Mouse (Mus musculus) testis, postnatal 14 days (tissue): ENCODE measurements around the gene Hp.

Experiments used
- DNase-seq: peaks from one replicate; pipeline ENCODE4 v3.0.0; 2021; ENCODE audit warnings: low spot score

Gene Hp

DNA sequence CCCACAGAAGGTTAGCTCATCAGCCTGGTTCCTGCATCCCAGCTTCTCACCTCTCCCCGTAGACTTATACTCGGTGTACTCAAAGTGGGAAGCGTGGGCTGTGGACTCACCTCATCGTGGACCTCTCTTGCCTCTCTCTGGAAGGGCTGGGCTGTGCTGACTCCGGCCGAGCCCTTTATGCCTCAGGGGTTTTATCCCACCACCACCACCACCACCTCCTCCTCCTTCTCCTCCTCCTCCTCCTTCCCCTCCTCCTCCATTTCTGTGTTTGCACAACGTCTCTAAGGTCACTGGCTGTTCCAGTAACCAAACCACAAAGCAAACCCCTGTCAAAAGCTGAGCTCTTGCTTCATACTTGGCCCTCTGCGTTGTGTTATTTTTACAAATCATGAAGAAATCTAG lies at the start of gene Hp:
Gene Hp (minus strand): TSS at position 273 of the 402 bp plus-strand sequence.
- DNase-seq = no peak

DNA sequence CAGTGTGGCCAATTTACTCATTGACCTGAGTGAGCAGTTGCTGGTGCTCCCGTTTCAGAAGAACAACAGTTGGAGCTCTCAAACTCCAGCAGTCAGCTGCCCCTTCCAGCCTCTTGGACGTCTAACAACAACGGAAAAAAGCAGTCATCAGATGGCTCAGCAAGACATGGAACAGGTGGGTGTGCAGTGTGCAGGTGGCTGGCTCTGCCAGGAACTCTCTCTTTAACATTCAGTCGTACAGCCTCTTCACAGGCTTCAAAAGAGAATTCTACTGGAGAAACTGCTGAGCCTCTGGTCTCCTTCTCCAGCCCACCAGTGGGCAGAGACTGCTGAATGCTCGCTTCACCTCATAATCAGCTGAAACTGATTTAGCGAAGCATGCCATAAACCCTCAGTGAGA lies 49.7 kb upstream of the Hp start:
- no peak for DNase-seq

DNA sequence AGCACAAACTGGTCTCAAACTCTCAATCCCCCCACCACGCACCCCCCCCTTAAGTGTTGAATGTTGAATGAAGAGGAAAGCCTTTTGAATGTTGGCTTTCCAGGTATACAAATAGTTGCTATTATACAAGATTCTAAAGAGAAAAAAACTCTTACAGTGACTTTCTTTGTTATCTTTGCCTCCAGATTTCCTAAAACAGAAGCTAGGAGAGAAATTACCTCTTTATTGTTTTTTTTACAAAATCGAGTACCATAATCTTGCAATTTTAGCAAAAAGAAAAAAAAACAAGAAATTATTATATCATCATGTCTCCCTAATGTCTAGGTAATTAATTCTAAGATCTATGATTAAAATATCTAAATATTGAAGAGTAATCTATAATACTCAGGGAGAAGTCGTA lies 36.6 kb upstream of the Hp start:
- no peak for DNase-seq

DNA sequence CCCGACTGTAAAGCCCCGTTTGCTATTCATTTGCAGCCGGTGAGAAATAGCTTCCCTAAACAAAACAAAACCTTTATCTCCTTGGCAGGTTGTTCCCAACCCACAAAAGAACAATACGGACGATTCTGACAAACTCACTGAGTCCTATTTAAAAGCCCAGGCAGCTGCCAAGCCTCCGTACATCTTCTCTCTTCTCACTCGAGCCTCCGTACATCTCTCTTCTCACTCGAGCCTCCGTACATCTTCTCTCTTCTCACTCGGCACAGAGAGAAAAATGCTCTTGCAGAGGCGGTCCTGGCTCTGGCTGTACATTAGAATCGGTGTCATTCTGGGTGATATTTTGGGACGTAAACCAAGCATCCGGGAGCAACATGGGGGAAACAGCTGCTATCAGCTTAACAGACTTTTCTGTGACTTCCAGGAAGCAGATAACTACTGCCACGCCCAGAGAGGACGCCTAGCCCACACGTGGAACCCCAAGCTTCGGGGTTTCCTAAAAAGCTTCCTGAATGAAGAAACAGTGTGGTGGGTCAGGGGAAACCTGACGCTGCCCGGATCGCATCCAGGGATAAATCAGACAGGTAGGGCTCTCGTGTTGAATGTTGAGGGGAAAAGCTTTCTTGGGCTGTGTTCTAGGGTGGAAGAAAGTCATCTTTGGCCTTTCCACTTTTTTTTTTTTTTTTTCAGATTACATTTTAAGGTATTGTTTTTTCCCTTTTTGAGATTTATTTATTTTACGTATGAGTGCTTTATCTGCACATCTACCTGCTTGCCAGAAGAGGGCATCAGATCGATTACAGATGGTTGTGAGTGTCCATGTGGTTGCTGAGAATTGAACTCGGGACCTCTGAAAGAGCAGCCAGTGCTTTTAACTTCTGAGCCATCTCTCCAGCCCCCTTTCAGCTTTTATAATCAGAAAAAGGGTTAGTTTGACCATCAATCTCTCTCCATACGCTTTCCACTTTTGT lies 35.6 kb upstream of the Hp start, which contains the start of gene Pkd1l3:
Gene Pkd1l3 (plus strand): TSS at position 275 of the 968 bp plus-strand sequence.
- DNase-seq = no peak

DNA sequence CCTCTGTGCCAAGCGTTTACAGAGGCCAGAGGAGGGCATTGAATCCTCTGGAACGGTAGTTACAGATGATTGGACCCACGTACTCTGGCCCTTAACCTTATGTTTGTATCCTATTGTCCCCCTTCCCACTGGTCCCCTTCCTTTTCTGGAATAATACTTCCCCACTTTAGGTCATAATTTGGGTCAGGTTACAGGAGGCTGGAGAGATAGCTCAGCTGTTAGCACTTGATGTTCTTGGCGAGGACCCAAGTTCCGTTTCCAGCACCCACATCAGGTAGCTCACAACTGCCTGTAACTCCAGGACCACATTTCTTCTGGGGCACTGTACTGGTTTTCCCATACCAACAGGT lies 30.2 kb upstream of the Hp start:
- no peak for DNase-seq

DNA sequence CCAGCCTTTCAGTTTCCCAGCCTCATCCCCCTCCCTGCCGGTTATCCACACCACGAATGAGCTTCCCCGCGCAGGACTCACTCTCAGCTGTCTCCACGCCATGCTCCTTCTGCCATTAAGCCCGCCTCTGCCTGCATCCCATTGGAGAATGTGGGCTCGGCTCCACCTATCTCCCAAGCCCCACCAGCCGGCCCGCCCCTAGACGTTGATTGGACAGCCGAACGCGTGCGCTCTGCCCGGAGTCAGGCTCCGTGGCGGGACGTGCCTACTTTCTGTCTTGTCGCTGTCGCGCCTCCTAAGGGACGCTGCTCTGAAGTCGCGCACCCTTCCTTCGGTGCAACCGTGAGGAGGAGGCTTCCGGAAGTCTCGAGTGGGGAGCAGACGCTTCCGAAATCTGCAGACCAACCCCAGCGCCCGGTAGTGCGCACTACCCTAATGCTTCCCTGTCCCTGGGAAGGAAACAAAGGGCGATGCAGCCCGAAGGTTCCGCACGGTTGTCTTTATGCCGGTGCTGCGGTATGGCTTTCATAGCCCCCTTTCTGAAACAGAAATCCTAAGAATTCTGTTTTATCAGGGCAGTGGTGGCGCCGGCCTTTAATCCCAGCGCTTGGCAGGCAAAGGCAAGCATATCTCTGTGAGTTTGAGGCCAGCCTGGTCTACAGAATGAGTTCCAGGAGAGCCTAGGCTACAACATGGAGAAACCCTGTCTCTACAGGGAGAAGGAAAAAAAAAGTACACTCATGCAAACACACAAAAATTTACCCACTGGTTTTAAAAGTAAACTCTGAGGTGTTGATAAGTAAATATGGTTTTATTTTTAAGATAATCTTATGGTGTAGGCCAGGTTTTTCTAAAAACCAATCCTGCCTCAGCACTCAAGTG lies 29.5 kb upstream of the Hp start, which contains the start of gene Dhodh:
Gene Dhodh (minus strand): TSS at position 403 of the 882 bp plus-strand sequence.
- peak; percentile 96 for DNase-seq

DNA sequence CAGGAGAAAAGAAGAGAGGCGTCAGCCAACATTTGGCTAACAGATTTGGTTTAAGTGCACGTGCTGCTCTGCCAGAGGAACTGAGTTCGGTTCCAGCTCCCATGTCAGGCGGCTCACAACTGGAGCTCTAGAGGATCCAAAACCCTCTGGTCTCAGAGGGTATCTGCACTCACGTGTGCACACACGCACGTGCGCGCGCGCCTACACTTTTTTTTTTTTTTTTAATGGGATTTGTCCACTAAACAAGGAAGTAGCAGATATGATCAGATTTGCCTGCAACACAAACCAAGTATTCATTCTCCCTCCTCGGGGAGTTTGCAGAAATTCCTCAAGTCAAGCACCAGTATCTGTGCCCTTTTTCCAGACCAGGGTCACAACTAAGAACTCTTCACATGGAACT lies 28.7 kb upstream of the Hp start:
- no peak for DNase-seq

DNA sequence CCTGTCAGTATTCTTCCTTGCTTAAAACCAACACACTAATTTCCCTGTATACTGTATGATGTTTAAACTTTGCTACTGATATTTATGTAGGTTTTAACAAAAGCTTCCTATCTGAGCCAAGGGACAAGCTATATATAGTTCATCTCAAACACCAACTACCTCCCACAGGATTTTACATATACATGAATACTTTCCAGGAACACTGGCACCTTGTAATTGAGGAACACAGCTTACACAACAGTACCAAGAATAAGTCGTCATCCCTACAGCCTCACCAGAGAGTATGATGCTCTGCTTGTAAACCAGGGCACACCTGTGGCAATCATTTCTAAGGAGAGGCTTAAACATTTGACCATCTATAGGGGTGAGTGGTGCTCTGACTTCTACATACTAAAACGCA lies 27.8 kb upstream of the Hp start:
- DNase-seq = no peak

DNA sequence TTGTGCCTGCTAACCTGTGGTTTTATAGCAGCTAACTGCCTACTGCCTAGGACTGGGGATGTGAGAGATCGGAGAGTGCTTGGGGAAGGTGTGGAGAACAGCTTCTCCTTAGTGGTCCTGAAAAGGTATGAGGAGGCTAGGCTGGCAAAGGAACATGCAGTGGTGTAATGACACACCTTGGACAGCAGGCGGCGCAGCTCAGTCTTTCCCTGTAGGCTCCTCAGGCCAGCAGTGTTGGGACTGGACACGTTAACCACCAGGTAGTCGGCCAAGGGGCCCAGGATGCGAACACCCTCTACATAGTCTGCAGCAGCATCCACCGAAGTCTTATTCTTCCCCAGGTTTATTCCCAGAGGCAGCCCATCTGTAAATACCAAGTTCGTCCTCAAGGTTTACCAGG lies 16.9 kb upstream of the Hp start:
- no peak for DNase-seq

DNA sequence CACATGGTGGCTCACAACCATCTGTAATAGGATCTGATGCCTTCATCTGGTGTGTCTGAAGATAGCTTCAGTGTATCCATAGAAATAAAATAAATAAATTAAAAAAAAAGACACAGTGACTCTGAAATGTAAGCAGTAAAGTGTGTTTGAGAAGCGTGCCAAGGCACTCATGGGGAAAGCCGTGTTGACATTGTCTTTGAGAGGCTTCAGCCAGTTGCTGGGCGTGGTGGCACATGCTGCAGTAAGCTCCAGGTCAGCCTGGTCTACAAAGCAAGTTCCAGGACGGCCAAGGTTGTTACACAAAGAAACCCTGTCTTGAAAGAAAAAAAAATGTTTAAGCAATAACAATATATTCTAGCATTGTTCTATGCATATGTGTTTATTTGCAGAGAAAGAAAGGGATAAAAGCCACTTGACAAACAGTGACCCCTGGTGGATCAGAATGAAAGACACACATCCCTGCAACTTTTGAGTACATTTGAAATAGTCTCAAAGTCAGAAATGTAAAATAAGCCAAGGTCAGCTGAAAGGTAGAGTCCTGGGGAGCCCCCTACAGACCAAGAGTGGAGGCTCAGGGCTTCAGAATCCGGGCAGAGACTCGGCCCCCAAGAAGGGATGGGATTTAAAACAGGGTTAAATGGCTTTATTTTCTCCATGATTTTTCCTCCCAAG lies 14.3 kb upstream of the Hp start:
- DNase-seq = no peak

DNA sequence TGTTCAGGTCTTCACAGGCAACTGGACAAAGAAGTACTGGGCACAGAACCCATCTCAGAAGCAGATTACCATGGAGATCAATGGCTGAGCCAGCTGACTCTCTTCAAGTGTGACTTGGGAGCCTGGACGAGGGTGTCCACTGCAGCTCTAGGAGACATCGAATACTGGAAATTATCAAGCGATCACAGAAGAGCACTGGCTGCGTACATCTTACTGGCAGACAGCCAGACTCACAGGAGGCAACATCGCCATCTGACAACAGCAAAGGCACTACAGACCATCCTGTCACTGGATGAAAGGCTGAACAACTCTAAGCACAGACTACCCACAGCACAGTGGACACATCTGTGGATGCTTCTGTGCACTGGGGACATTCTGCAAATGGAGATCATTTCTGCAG lies 13.2 kb upstream of the Hp start:
- DNase-seq = no peak

DNA sequence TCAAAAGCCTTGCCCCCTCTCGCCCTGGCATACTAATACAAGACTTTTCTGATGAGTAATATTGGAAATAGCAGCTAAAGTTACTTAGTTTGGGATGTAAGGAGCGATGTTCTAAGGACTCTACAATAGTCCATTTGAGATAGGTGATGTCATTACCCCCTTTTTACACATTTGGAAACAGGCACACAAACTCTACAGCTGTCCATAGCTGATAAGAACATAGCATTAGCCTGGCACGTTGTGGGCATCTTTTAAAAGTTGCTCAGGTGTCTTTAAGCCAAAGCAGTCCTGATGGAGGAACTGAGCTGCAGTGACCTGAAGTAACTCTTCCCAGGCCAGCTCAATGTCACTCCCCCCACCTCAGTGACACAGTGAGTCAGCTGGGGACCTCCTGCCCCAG lies 12.4 kb upstream of the Hp start:
- no peak for DNase-seq

DNA sequence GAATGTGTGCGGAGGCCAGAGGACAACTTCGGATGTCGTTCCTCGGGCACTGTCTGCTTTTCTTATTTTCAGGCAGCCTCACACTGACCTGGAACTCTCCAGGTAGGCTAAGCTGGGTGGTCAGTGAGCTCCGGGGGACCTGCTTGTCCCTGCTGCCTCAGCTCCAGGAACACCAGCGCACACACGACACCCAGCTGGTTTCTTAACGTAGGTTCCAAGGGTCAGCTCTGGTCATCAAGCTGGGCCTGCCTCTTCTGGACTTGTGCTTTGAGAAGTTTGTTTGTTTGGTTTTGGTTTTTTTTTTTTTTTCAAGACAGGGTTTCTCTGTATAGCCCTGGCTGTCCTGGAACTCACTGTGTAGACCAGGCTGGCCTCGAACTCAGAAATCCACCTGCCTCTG lies 11.9 kb upstream of the Hp start:
- DNase-seq = no peak

DNA sequence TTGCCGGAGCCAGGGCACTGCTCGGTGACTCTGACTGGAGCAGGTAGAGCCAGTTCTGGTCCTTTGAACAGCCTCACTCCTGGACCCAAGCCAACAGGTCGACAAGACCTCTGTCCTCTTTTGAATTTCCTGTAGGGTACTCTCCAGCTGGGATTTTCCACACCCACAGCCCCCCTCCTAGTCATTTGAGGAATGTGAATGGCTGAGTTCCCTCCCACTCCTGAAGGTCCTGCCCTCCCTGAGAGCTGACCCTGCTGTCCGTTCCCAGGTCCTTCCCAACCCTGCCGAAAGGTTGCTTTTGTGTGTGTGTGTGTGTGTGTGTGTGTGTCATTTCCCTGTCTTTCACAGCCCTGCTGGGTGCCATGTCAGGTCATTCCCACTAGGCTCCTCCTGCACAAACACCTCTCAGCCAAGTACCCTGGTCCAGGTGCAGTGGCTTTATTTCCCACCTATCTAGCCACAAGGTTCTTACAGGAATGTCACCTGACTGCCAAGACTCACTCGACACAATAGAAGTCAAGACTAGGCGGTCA lies 8.1 kb upstream of the Hp start:
- DNase-seq = no peak

DNA sequence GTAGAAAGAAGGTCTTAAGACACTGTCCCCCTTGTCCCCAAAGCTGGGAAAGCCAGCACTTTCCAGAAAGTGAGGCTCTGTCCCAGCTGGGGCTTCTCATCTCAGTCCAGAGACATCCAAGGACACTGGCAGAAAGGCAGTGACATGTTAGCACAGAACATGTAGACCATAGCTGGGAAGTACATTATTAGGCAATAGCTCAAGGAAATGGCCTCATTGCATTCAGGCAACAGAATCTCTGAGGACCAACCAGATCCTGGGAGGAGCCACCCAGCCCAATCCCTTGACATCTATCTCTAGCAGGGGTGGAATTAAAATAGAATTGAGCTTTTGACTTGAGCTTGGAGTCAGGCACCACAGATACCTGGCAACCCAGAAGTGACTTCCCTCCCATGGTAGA lies 6.7 kb upstream of the Hp start:
- no peak for DNase-seq

DNA sequence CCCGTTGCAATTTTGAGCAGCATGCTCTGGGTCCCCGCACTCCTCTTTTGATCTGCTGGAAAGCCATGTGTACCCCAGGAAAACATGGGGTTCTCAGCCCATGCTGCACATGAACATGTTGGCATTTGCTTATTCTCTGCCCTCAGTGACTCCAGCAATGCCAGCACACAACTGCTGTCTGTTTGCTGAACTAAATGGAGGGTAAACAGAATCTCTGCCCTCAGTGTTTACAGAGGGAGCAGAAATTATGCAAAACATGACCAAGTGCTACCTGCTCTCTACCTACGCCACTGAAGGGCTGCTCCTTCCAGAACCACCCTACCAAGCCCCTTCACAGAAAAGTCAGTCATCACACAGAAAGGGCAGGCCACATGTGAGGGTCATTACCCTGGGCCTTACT lies 5.9 kb upstream of the Hp start:
- DNase-seq = no peak

DNA sequence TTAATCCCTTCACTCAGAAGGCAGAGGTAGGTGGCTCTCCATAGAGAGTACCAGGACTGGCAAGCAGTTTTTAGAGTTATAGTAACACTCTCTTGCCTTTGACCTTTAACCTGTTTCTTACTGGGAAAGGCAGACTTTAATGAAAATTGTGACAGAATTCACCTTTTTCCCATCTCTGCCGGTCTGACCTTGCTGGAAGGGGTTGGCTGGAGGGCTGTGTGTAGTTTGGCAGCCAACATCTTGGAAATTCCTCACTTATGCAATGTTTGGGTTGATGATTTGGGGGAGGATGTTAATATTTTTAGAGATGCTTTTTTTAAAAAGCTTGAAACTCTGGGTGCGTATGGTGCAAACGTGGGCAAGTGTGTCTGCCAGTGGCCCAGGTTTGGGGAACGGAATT lies 5.3 kb upstream of the Hp start:
- DNase-seq = no peak

DNA sequence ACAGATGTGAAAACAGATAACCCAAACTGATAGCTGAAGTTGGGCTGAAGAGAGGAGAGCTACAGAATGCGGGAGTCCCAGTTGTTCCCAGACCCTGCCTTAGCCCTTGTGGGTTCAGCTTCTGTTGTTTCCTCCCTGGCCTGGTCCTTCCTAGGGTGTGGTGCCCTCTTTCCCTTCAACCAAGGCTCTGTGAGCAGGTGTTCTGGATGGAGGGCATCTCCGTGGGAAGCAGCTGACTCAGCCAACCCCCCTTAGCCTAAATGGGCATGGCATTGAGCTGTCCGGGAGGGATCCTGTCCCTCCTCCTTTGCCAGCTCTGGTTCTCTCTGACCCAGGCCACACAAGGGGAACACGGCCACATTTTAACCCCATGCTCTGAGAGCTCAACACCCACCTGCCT lies 2.7 kb downstream of the Hp start:
- DNase-seq = no peak

DNA sequence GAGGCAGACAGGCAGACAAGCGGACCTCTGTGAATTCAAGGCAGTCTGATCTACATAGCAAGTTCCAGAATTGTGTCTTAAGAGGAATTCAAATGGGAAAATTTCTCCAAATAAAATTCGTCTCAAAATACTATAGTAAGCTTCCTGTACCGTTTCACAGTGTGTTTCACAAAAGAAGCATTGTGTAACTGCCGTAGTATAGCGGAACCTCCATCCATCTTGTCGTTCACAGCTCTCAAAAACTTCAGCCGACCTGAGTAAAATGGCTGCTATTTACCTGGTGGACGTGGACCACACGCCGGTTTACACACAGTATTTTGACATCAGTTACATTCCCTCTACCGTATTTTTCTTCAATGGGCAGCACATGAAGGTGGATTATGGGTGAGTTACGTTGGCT lies 7.8 kb downstream of the Hp start:
- DNase-seq = no peak

DNA sequence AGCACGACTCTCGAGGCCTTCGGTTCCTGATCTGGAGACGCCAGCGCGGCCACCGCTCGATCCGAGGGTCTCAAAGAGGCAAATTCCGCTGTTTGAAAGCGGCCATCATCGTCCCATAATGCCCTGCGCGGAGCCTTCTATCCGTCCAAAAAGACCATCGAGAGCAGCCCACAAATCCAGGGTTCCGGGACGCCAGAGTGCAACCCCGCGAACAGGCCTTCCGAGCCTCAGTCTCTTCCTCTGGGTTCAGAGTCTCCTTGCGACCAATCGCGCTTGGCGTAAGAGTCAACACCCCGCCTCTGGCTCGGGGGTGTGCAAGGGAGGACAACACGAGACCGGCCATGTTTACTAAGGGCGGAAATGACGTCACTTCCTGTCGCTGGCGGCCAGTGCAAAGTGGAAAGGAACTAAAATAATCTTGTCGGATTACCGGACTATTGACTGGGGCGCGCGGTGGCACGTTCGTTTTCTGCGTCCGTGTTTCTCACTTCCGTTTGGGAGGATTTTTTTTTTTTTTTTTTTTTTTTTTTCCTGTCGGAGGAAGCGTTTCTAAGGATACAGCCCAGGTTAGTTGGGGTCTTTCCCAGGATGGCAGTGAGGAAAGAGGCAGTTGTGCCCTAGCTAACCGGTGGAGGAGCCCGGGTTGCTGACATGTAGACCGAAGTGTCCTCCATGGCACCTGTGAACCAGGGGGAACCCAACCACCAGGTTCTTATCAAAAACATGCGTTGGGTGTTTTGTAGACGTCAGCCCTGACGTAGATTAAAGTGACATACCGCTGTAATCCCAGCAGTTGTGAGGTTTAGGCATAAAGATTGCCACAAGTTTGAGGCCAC lies 13.3 kb downstream of the Hp start, which contains the start of the genes Dhx38 and Txnl4b:
Gene Dhx38 (minus strand): TSS at position 364 of the 836 bp plus-strand sequence.
Gene Txnl4b (plus strand): TSS at position 395 of the 836 bp plus-strand sequence.
- DNase-seq = peak; percentile 97

DNA sequence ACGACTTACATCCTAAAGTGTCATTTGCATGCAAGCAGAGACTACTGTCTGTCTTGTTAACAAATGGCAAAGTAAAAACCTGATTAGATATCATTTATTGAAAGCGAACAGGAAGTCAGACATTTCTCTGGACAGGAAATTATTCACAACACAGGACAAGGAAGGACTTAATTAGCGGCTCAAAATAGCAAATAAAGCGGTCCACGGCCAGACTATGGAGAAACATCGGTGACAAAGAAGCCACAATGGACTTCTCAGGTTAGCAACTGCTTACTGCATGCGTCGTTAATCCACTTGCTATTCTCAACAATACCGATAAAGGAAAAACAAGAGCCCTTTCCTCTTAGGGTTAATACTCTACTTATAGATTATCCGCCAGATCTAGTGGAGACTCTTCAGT lies 14.2 kb downstream of the Hp start:
- no peak for DNase-seq
